Mouse (Mus musculus): ENCODE measurements around the gene Rnf157.

- TF ChIP-seq CTCF (IDR thresholded peaks at IDR 0.05; ENCODE audit: low read depth) (no peak), EP300 (IDR thresholded peaks at IDR 0.05; ENCODE audit: low read depth) (no peak)
Observed at GRCm38 (mm10) chr11:116418194-116418840, 5.5 kb upstream of the Rnf157 start.
